Mouse (Mus musculus): ENCODE results near the gene Adamts4.

Adamts4 gene

GRCm38 (mm10) chr1:171256937-171257548 lies 6.8 kb downstream of the Adamts4 start:
- peak; percentile 69 for DNase-seq

- no peak for DNase-seq
Observed at GRCm38 (mm10) chr1:171257781-171258180, 7.6 kb downstream of the Adamts4 start.

GRCm38 (mm10) chr1:171258921-171259320 lies 8.7 kb downstream of the Adamts4 start:
- DNase-seq = no peak

DNA sequence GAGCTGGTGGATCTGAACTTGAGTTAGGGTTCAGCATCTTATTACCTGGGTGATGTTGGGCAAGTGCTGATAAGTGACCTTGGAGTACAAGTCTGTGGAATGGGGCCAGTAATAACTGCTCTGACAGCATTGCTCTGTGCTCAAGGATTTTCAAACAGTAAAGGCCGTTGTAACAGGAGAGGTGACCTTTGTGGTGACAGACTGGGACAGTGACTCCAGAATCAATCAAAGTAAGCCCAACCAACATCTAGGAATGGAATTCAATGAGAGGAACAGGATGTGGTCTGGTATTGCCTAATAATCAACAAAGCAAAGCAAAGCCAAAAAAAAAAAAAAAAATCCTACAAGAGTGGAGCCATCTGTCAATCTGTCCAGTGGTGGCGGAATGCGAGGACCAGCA lies 10.1 kb downstream of the Adamts4 start:
- DNase-seq = no peak

DNA sequence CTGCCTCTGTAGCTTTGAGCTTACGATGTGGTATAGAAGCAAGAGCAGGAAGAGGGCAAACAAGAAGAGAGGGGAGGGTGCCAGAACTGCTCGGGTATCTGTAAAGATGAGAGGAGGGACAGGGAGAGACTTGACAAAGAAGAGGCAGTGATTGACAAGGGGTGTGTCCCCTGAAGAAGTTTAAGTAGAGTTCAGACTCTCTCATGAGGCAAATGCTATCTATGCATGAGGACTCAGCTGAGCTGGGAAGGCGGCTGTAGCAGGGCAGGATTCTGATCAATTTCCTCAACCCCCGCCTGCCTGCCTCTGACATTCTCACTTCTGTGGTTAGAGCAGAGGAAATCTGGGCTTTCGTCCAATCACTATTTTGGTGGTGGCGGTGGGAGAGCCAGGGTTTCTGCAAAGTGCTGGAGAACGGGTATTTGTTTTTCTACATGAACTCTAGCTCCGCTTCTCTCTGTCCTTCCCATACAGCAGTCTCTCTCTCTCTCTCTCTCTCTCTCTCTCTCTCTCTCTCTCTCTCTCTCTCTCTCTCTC lies 12.4 kb downstream of the Adamts4 start:
- peak; percentile 52 for DNase-seq

DNA sequence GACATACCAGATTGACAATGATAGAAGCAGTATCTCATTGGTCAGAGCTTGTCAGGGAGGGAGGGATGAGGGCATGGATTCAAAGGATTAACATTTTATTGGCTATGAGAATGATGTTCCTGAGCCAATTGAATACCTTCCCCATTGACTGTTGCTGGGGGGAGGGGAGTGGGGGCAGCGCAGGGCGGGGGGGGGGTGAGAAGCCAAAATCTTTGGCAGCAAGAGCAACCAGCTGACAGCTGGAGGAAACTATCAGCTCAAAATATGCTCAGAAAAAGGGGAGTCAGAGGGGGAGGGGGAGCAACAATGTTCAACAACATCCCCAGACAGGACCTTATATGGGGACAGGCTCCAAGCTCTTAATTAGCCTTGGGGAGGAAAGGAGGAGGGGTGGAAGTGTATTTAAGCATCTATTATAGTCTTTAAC lies 13.0 kb downstream of the Adamts4 start:
- no peak for DNase-seq

- DNase-seq = no peak
Observed at GRCm38 (mm10) chr1:171263666-171264461, 13.6 kb downstream of the Adamts4 start.

GRCm38 (mm10) chr1:171265971-171266744 lies 15.9 kb downstream of the Adamts4 start:
- no peak for DNase-seq

- no peak for DNase-seq
Observed at GRCm38 (mm10) chr1:171268341-171268740, 18.1 kb downstream of the Adamts4 start.

- peak; percentile 99 for DNase-seq
Observed at GRCm38 (mm10) chr1:171269848-171270572, 19.8 kb downstream of the Adamts4 start, which contains the start of gene B4galt3. TSS of gene B4galt3 (plus strand) at chr1:171270328.

DNA sequence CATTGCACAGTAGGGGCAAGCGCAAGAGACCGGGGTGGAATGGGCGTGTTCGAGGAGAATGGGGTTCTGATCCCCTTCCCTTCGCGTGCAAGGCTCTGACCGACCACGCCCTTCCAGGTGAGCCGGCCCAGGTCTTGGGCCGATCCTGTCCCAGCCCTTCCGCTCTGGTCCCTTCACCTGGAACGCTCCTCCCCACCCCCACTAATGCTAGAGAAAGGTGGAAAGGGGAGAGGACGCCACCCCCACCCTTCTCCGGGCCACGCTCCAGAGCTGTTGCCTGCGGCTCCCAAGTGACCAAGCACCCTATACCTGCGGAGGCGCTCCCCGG lies 20.3 kb downstream of the Adamts4 start:
- DNase-seq = peak; percentile 76

DNA sequence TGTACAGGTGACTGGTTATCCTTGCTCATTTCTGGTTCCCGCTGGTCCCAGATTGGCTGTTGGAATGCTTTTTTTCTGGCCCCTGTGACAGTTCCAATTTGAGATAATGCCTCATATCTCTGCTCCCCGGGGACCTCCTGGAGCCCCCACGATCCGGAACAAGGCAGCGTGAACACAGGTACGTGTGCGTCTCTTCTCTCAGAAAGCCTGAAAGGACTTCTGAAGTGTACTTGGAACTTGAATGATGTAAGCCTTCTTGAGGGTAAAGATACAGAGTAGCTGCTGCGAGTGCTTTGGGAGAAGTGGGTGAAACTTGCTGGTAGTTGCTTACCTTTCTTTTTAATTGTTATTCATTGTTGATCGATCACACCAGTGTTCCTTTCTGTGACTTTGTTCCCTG lies 21.0 kb downstream of the Adamts4 start:
- no peak for DNase-seq

DNA sequence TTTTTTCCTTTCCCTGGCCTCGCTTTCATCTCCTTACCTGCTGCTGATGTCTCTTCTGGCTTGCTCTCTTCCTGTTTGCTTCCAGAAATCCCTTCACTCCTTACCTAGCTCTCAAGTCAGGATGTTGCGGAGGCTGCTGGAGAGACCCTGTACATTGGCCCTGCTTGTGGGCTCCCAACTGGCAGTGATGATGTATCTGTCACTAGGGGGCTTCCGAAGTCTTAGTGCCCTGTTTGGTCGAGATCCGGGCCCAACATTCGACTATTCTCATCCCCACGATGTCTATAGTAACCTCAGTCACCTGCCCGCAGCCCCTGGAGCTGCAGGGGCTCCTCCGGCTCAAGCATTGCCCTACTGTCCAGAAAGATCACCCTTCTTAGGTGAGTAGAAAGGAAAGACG lies 21.4 kb downstream of the Adamts4 start:
- no peak for DNase-seq

GRCm38 (mm10) chr1:171272086-171272485 lies 21.9 kb downstream of the Adamts4 start:
- no peak for DNase-seq

DNA sequence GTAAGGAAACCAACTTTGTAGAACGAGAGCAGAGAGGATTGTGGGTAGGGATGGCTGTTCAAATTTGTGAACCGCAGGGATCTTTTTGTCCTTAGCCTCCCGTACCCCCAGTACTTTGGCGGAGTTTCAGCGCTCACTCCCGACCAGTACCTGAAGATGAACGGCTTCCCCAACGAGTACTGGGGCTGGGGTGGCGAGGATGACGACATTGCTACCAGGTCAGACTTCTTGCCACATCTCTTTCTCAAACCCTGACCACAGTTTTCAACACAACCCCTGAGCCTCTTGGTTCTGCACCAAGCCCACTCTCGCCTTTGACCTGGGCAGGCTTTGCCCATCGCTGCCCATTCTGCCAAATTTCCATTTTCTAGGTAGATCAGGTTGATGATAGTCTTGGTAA lies 23.9 kb downstream of the Adamts4 start:
- no peak for DNase-seq

DNA sequence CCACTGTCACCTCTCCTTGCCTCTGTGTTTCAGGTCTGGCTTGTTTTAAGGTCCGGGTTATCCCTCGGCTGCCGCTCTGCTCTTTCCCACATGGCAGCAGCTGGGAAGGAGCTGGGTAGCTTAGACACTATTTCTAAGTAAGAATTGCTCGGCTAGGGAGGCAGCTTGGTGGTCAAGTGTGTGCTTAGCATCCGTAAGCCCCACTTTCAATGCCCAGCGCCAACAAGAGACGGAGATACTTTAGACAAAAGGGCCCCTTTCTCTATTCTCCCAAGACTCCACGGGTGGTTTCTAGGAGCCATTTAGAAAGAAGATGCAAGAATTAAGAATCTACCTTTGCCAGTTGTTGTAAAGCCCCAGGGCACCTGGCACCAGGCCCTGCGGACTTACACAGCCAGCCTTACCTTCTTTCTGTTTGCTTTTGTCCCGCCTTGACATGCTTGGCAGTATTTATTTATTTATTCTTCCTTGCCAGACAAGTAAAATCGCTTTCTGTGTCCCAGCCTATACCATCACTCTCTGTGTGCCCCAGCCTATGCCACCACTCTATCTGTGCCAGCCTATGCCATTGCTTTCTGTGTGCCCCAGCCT lies 25.0 kb downstream of the Adamts4 start:
- DNase-seq = no peak

- no peak for DNase-seq
Observed at GRCm38 (mm10) chr1:171276110-171276748, 26.0 kb downstream of the Adamts4 start.

DNA sequence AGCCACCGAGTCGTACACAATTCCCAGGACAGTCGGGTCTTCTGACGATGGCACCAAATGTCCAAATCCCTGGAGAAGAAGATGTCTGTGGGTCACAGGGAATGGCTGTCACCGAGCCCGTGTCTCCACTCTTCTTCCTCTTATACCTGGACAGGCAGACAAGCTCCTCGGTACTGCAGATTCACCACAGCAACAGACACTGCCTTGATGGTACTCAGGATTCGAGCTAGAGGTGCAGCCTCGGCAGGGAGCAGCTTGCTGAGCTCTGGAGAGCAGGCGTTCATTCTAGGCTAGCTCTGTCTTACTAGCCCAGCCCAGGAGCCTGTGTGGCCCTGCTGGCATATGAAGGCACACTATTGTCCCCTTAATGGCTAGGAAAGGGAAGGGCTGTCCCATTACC lies 27.5 kb downstream of the Adamts4 start:
- no peak for DNase-seq

DNA sequence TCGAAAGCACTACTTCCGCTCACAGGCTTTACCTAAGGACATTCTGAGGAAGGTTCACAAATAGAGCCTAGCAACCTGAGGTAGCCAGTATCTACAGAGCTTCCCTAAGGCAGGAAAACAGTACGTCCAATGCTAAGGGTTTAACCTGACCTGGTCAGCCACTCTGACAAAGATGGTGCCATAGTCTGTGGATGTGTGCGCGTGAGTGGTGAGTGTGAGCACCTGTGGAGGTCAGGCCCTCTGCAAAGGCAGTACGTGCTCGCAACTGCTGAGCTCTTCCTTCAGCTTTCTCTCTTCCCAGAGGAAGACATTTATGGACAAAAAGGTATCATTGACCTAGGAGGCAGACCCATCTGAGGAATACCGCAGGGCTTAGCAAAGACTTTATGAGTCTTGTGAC lies 28.2 kb downstream of the Adamts4 start:
- DNase-seq = no peak

DNA sequence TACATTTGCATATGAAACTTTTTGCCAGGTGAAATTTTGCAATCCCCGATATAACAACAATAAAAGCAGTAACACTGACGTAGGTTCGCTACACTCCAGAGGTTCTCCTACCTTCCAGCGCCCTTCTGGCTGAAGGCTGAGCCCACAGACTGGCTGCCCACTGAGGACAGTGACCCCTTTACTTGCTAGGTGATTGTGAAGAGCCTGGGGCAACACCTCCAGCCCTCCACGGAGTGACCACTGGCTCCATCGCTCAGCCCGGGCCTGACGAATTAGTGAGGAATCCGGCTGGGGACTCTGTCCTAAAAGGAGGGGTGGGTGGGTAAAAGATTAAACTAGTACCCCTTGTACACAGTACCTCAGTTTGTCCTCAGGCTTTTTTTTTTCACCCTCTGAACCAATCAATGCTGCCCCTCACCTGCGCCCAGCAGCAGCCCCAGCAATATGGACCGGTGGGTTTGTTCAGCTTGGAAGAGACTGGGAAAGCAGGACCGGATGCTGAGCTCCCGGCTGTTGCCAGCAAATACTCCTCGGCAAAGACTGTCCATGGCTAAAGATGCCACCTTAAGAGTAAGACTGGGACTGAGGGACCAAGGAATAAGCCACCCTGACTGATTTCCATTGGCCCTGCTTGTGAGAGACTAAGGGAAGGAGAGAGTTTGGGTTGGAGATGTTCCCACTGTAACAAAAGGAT lies 28.9 kb downstream of the Adamts4 start:
- no peak for DNase-seq

GRCm38 (mm10) chr1:171279721-171280120 lies 29.5 kb downstream of the Adamts4 start:
- DNase-seq = no peak

All from kidney, adult 18-20 months (tissue).